Comparison of ENCODE assay signal across 8 mouse cellular contexts in the genomic region with DNA sequence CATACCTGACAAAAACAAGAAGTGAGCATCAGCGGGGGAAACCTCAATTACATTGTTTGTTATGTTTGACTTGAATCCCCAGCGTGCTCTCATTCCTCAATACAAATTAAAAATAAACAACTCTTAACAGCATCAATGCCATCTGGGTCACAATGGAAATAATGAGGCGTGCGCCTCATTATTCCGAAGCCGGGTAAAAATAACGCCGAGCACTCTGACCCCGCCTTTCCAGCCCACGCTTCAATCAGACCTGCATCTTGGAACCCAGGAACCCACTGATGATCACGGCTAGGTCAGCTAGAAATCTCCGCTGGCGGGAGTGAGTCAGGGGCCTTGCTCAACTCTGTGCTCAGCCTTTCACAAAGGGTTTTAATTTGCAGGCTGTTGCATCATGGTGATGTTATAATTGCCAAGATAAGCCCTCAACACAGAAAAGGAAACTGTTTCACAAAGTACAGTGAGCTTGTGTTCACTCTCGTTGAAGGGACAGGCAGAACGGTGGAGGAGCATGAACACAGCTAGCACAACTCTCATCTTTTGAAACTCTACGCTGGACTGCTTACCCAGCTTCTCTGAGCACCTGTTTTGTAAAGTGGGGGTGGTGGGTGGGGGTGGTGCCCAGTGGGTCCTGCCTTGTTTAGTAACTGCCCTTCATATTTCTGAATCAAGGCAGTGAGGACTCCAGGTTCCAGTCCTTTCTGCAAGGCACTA. TPM values are rescaled to one million over a fixed set of nuclear protein-coding genes. Genes with fewer than 3 reads are reported as not detected.
DNase-seq lines count a peak whose midpoint lies in the region; ATAC-seq and TF ChIP-seq lines count a peak whose summit lies in the region.

No protein-coding gene starts in this region.

- no peaks in the 10 kb centered on the region for H3K36me3 ChIP-seq in kidney, embryonic 16.5 days (ENCODE audit: insufficient read depth, low read length)
- H3K36me3 ChIP-seq in midbrain, embryonic 14.5 days (ENCODE audit: control insufficient read depth, insufficient read depth, low read length): no peaks in the 10 kb centered on the region

- 33% methylated on average over 16 of the region's 16 CpGs for WGBS in kidney, embryonic 16.5 days
- 44% methylated on average over 16 of the region's 16 CpGs for WGBS in midbrain, embryonic 14.5 days

- H3K4me2 ChIP-seq in kidney, embryonic 16.5 days (replicated peaks; ENCODE audit: low read depth, low read length): peak overlapping the region; percentile 21
- H3K4me2 ChIP-seq in midbrain, embryonic 14.5 days (ENCODE audit: low read length): peak overlapping the region; percentile 98

- peaks cover 31% of the 10 kb centered on the region for H3K4me1 ChIP-seq in kidney, embryonic 16.5 days (ENCODE audit: insufficient read depth, low read length)
- peaks cover 27% of the 10 kb centered on the region for H3K4me1 ChIP-seq in midbrain, embryonic 14.5 days (ENCODE audit: control insufficient read depth, insufficient read depth, low read length)

- no peak for TF ChIP-seq CTCF in left cerebral cortex, adult 2 months (IDR thresholded peaks at IDR 0.05)

- no peak overlapping the region for H3K4me3 ChIP-seq in kidney, embryonic 16.5 days (ENCODE audit: low read length)
- H3K4me3 ChIP-seq in midbrain, embryonic 14.5 days (replicated peaks; ENCODE audit: low read depth, low read length): peak overlapping the region; percentile 0; the same call in 1 of the 2 replicates
- H3K4me3 ChIP-seq in left cerebral cortex, adult 2 months: no peak overlapping the region

- no peaks in the 10 kb centered on the region for H3K27me3 ChIP-seq in kidney, embryonic 16.5 days (ENCODE audit: insufficient read depth, low read length)
- H3K27me3 ChIP-seq in midbrain, embryonic 14.5 days (ENCODE audit: control insufficient read depth, insufficient read depth, low read length): peaks cover 3% of the 10 kb centered on the region; the same call in 1 of the 2 replicates

- intact Hi-C loops in left cerebral cortex, adult 2 months (cut with DNase I): no loop called here

- no peak overlapping the region; the same call in 1 of the 2 replicates for H3K9ac ChIP-seq in kidney, embryonic 16.5 days (replicated peaks; ENCODE audit: low read length)
- peak overlapping the region; percentile 21; the same call in 1 of the 2 replicates for H3K9ac ChIP-seq in midbrain, embryonic 14.5 days (replicated peaks; ENCODE audit: low read length)

- no peak overlapping the region for H3K27ac ChIP-seq in kidney, embryonic 16.5 days (ENCODE audit: low read length)
- no peak overlapping the region for H3K27ac ChIP-seq in midbrain, embryonic 14.5 days (replicated peaks; ENCODE audit: low read depth, low read length)
- H3K27ac ChIP-seq in left cerebral cortex, adult 2 months: no peak overlapping the region

- no peaks in the 10 kb centered on the region for H3K9me3 ChIP-seq in kidney, embryonic 16.5 days (ENCODE audit: low read length)
- no peaks in the 10 kb centered on the region for H3K9me3 ChIP-seq in midbrain, embryonic 14.5 days (ENCODE audit: control insufficient read depth, low read length)

- DNase-seq in heart, adult 11 months: peak; percentile 96
- no peak for DNase-seq in heart, adult 8-10 months (ENCODE audit: low spot score)
- peak; percentile 73 for DNase-seq in adrenal gland, postnatal 10 days
- peak; percentile 65 for DNase-seq in forelimb bud, embryonic 11.5 days (ENCODE audit: low read depth, low spot score)
- DNase-seq in midbrain, embryonic 14.5 days: peak; percentile 27
- DNase-seq in T-cell, adult 2 months (ENCODE audit: low spot score): no peak
- DNase-seq in left cerebral cortex, adult 2 months (ENCODE audit: extremely low spot score in 1 of 2, low spot score in 2 of 2): no peak

- no peak for ATAC-seq in kidney, embryonic 16.5 days (ENCODE audit: low FRiP score, low TSS enrichment)
- ATAC-seq in midbrain, embryonic 14.5 days (ENCODE audit: low FRiP score, low TSS enrichment): no peak

RNA-seq across cellular contexts. Expression of gene Nfil3, which starts 4.2 kb away (rescaled TPM):
- 10 to 100 TPM; 11.5 to 23.7 (median 13.9) TPM for total RNA-seq in heart, adult 8-10 months (2022)
- total RNA-seq in adrenal gland, postnatal 10 days (2021): 10 to 100 TPM; 23.0 to 83.7 TPM
- polyA plus RNA-seq in kidney, embryonic 16.5 days (2015; fragmentation: Nextera tagmentation; extraction: Ambion mirVana): 21.4 and 22.9 TPM in 2 replicates
- polyA plus RNA-seq in midbrain, embryonic 14.5 days (2014; fragmentation: Nextera tagmentation; extraction: Ambion mirVana): 44.8 and 49.5 TPM in 2 replicates
- 10 to 100 TPM; 17.7 to 28.2 TPM for total RNA-seq in left cerebral cortex, adult 2 months (2021)

RNA-seq across cellular contexts. Expression of gene Auh, which starts 47.2 kb away (rescaled TPM):
- 100 to 1,000 TPM; 149 to 181 (median 160) TPM for total RNA-seq in heart, adult 8-10 months (2022)
- total RNA-seq in adrenal gland, postnatal 10 days (2021): 100 to 1,000 TPM; 113 to 127 TPM
- polyA plus RNA-seq in kidney, embryonic 16.5 days (2015; fragmentation: Nextera tagmentation; extraction: Ambion mirVana): 64.1 and 68.0 TPM in 2 replicates
- 49.5 and 50.4 TPM in 2 replicates for polyA plus RNA-seq in midbrain, embryonic 14.5 days (2014; fragmentation: Nextera tagmentation; extraction: Ambion mirVana)
- 10 to 100 TPM; 92.3 to 99.0 TPM for total RNA-seq in left cerebral cortex, adult 2 months (2021)

Comparison
In these comparisons a context has a peak if more than half of its experiments do, and no peak if none do; other contexts are left out.
1. DNase-seq: peak in heart, adult 11 months (single experiment), adrenal gland, postnatal 10 days (single experiment), forelimb bud, embryonic 11.5 days (single experiment) and midbrain, embryonic 14.5 days (single experiment); none in heart, adult 8-10 months (single experiment), T-cell, adult 2 months (single experiment) and left cerebral cortex, adult 2 months (0 of 2).